Mouse (Mus musculus) spleen, adult 2 months (tissue): ENCODE measurements at regions not wholly inside any gene's neighbourhood (a gene's known extent, or its start where the extent isn't known, plus 50 kb on each side); places are given as distances from the start of the nearest gene placed in this dataset.

Experiments used
- CTCF ChIP-seq: fragments of 200-500 bp; IDR thresholded peaks from 2 replicates; pipeline ENCODE4 v1.5.1; 2011; ENCODE audit warnings: mild to moderate bottlenecking, inconsistent platforms; ENCODE audit not compliant: insufficient read depth, insufficient read length, insufficient replicate concordance; ENCODE audit errors: extremely low read depth
- POLR2A ChIP-seq: fragments of 200-500 bp; IDR thresholded peaks from 2 replicates; pipeline ENCODE4 v1.6.1; 2011; ENCODE audit warnings: low read depth, low read length, inconsistent platforms

DNA sequence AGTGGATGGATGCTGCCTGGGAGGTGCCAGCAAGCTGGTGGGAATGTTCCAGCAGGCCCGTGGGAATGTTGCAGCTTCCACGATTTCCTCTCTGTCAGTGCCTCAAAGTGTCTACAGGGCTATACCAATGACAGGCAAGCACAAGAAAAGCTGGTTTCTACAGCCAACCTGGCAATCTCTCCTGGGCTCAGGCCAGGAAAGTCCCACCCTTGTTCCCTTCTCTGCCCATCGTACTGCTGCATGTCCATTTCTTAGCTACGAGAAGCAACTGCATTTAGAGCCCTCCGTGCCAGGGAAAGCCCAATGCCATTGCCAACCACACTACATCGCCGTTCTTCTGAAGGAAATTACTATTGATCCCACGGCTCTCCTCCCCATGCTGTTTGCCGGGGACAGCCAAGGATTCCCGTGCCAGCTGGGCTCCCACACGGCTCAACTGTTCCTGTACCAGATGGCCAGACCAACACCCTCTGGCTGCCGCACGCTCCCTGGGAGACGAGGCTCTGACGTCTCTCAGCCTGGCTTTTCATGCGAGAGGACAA lies 359.7 kb downstream of the Bcor start:
- TF ChIP-seq CTCF: no peak
- no peak for TF ChIP-seq POLR2A
